Mouse (Mus musculus): Measurements from ENCODE around the gene Dpp6. TPM values are rescaled to one million over a fixed set of nuclear protein-coding genes. Genes with fewer than 3 reads are reported as not detected.

The Dpp6 gene
- polyA plus RNA-seq, 1 experiment from 2014 or later: 0.76 TPM

DNA sequence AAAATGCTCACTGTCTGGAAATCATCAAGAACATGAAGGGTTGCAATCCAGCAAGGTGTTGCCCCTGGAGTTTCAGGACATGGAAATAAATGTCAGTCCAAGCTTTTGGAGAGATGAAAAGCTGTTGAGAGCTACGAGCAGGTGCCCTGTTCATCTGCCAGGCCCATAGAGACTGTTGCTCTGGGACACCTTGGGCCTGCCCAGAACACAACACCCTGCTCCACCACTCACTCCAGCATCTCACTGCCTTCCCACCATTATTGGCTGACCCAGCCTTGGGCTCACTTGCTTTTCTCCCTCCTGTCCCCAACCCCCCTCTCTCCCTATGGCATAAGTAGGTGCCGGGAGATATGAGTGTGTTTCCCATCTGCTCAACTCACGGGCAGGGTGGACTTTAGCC is 162.8 kb downstream of the Dpp6 start:
- H3K9me3 ChIP-seq (ENCODE audit: control insufficient read depth): no peaks in the 10 kb centered on the region
- TF ChIP-seq CTCF (IDR thresholded peaks at IDR 0.05; ENCODE audit: low read depth): no peak
- no peaks in the 10 kb centered on the region for H3K4me1 ChIP-seq (replicated peaks; ENCODE audit: control insufficient read depth, insufficient read depth, low read length)
- no peak overlapping the region for H3K4me3 ChIP-seq (ENCODE audit: low read depth, low read length)
- H3K4me2 ChIP-seq (replicated peaks; ENCODE audit: low read depth): no peak overlapping the region
- no peak overlapping the region for H3K9ac ChIP-seq (ENCODE audit: low read depth, low read length)
- 48% methylated on average over 3 of the region's 3 CpGs for WGBS
- no peak overlapping the region for H3K27ac ChIP-seq (ENCODE audit: low read depth, low read length)
- no peaks in the 10 kb centered on the region for H3K27me3 ChIP-seq (replicated peaks; ENCODE audit: control insufficient read depth, insufficient read depth, low read length)
- no peaks in the 10 kb centered on the region for H3K36me3 ChIP-seq (ENCODE audit: control insufficient read depth, insufficient read depth)
- no peak for ATAC-seq

DNA sequence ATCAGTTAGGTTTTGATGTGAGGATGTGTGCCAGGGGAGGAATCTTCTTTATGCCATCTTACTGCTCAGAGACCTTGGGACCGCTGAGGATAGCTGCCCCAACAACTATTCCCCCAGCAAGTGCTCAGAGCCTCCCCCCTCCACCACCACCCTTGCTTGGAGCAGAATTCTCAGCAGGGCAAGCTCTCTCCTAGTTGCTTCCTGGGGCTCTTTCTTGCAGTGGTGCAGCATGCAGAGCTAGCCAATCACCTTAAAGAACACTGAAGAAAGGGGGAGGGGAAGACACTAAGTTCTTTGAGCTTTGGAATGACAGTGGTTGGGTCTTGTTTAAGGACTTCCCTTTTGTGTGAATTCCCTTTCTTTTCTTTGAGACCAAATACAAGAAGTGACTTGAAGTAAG is 168.1 kb downstream of the Dpp6 start:
- no peak for ATAC-seq
- Histone ChIP-seq H3K36me3 (ENCODE audit: control insufficient read depth, insufficient read depth) (no peaks in the 10 kb centered on the region), H3K27me3 (replicated peaks; ENCODE audit: control insufficient read depth, insufficient read depth, low read length) (no peaks in the 10 kb centered on the region), H3K4me3 (ENCODE audit: low read depth, low read length) (no peak overlapping the region), H3K4me1 (replicated peaks; ENCODE audit: control insufficient read depth, insufficient read depth, low read length) (no peaks in the 10 kb centered on the region), H3K4me2 (replicated peaks; ENCODE audit: low read depth) (no peak overlapping the region), H3K9me3 (ENCODE audit: control insufficient read depth) (no peaks in the 10 kb centered on the region), H3K9ac (ENCODE audit: low read depth, low read length) (no peak overlapping the region), H3K27ac (ENCODE audit: low read depth, low read length) (no peak overlapping the region)
- WGBS: 30% methylated on average over 1 of the region's 1 CpGs
- no peak for TF ChIP-seq CTCF (IDR thresholded peaks at IDR 0.05; ENCODE audit: low read depth)

DNA sequence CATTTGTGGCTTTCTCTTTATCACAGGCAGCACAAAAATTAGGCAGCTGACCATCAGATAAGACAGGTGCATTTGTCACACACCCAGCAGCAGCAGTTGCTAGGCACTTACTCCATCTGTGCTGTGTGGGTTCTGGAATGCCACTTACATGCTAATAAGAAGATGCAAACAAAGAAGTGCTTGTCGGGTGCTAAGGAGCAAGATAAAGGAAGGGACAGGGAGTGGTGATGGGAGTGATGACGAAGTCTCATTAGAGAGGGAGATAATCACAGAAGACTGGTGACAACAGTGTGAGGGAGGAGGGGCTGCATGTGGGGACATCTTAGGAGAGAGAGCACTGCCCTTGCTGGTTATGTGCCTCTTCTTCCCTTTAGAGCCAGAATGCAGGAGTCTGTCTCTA is 174.6 kb downstream of the Dpp6 start:
- Histone ChIP-seq H3K4me2 (replicated peaks; ENCODE audit: low read depth) (no peak overlapping the region), H3K4me1 (replicated peaks; ENCODE audit: control insufficient read depth, insufficient read depth, low read length) (no peaks in the 10 kb centered on the region), H3K9me3 (ENCODE audit: control insufficient read depth) (no peaks in the 10 kb centered on the region), H3K27ac (ENCODE audit: low read depth, low read length) (no peak overlapping the region), H3K36me3 (ENCODE audit: control insufficient read depth, insufficient read depth) (no peaks in the 10 kb centered on the region), H3K27me3 (replicated peaks; ENCODE audit: control insufficient read depth, insufficient read depth, low read length) (no peaks in the 10 kb centered on the region), H3K9ac (ENCODE audit: low read depth, low read length) (no peak overlapping the region), H3K4me3 (ENCODE audit: low read depth, low read length) (no peak overlapping the region)
- no peak for ATAC-seq
- TF ChIP-seq CTCF (IDR thresholded peaks at IDR 0.05; ENCODE audit: low read depth): no peak
- 17% methylated on average over 2 of the region's 2 CpGs for WGBS

DNA sequence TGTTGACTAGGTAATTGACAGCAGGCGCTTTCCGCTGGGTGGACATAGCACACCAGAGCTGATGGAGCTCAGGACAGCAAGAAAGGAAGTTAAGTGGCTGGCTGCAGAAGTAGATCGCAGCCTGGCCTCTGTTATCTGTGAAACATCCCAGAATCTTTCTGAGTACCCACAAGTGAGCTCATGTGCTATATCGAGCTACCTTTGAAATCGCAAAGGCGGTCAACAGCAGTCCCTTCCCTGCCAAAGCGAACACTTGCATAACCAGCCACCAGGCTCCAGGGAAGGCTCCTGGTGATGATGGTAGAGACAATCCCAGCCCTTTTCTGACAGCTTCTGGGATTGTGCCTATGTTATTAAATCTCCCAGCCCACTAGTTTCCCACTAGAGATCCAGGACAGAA is 186.5 kb downstream of the Dpp6 start:
- Histone ChIP-seq H3K9ac (ENCODE audit: low read depth, low read length) (no peak overlapping the region), H3K27me3 (replicated peaks; ENCODE audit: control insufficient read depth, insufficient read depth, low read length) (no peaks in the 10 kb centered on the region), H3K9me3 (ENCODE audit: control insufficient read depth) (no peaks in the 10 kb centered on the region), H3K36me3 (ENCODE audit: control insufficient read depth, insufficient read depth) (no peaks in the 10 kb centered on the region), H3K4me1 (replicated peaks; ENCODE audit: control insufficient read depth, insufficient read depth, low read length) (no peaks in the 10 kb centered on the region), H3K4me2 (replicated peaks; ENCODE audit: low read depth) (no peak overlapping the region), H3K27ac (ENCODE audit: low read depth, low read length) (no peak overlapping the region), H3K4me3 (ENCODE audit: low read depth, low read length) (no peak overlapping the region)
- ATAC-seq: no peak
- WGBS: 90% methylated on average over 7 of the region's 7 CpGs
- no peak for TF ChIP-seq CTCF (IDR thresholded peaks at IDR 0.05; ENCODE audit: low read depth)

DNA sequence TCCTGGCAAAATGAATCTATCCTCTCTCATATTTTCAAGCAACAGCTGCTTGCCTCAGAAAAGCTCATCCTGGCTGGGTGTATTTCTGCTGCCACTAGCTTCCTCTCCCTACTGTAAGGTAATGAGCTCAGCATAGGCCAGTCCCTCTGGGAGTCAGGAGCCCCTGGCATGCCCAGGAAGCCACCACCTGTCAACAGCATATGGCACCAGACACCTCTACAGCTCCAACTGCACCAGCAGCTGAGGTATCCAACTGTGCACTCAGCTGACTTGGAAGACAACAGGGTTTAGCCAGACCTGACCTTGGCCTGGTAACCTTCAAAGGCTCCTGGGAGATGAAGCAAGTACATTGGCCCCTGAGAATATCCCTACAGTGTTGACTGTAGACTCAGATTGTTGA is 192.2 kb downstream of the Dpp6 start:
- no peaks in the 10 kb centered on the region for H3K9me3 ChIP-seq (ENCODE audit: control insufficient read depth)

DNA sequence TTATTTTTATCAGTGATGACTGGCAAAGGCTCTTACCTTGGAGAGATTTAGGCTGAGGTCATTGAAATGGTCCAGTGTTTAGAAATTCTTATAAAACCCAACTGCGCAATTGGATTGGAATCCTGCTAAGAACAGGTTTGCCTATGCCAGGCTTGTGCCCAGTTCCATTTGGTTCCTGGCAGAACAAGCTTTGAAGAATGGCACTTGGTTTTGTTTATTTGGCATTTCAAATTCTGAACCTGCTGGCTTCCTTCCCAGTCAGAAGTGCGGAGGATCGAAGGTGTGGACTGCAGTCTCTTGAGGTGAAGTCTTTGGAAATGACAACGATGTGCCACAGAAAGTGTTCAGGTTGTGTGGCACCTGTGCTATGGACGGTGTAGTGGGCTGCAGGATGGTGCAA is 193.6 kb downstream of the Dpp6 start:
- no peak overlapping the region for H3K9ac ChIP-seq (ENCODE audit: low read depth, low read length)
- H3K9me3 ChIP-seq (ENCODE audit: control insufficient read depth): no peaks in the 10 kb centered on the region
- H3K4me1 ChIP-seq (replicated peaks; ENCODE audit: control insufficient read depth, insufficient read depth, low read length): no peaks in the 10 kb centered on the region
- no peaks in the 10 kb centered on the region for H3K27me3 ChIP-seq (replicated peaks; ENCODE audit: control insufficient read depth, insufficient read depth, low read length)
- H3K4me2 ChIP-seq (replicated peaks; ENCODE audit: low read depth): no peak overlapping the region
- H3K36me3 ChIP-seq (ENCODE audit: control insufficient read depth, insufficient read depth): no peaks in the 10 kb centered on the region
- no peak for TF ChIP-seq CTCF (IDR thresholded peaks at IDR 0.05; ENCODE audit: low read depth)
- WGBS: 85% methylated on average over 5 of the region's 5 CpGs
- no peak overlapping the region for H3K27ac ChIP-seq (ENCODE audit: low read depth, low read length)
- no peak overlapping the region for H3K4me3 ChIP-seq (ENCODE audit: low read depth, low read length)
- no peak for ATAC-seq

More for the DNA sequence above, 192.2 kb downstream of the Dpp6 start:
- ATAC-seq: no peak
- Histone ChIP-seq H3K4me1 (replicated peaks; ENCODE audit: control insufficient read depth, insufficient read depth, low read length) (no peaks in the 10 kb centered on the region), H3K4me2 (replicated peaks; ENCODE audit: low read depth) (no peak overlapping the region), H3K4me3 (ENCODE audit: low read depth, low read length) (no peak overlapping the region), H3K36me3 (ENCODE audit: control insufficient read depth, insufficient read depth) (no peaks in the 10 kb centered on the region), H3K9ac (ENCODE audit: low read depth, low read length) (no peak overlapping the region), H3K27me3 (replicated peaks; ENCODE audit: control insufficient read depth, insufficient read depth, low read length) (no peaks in the 10 kb centered on the region), H3K27ac (ENCODE audit: low read depth, low read length) (no peak overlapping the region)
- TF ChIP-seq CTCF (IDR thresholded peaks at IDR 0.05; ENCODE audit: low read depth): no peak

DNA sequence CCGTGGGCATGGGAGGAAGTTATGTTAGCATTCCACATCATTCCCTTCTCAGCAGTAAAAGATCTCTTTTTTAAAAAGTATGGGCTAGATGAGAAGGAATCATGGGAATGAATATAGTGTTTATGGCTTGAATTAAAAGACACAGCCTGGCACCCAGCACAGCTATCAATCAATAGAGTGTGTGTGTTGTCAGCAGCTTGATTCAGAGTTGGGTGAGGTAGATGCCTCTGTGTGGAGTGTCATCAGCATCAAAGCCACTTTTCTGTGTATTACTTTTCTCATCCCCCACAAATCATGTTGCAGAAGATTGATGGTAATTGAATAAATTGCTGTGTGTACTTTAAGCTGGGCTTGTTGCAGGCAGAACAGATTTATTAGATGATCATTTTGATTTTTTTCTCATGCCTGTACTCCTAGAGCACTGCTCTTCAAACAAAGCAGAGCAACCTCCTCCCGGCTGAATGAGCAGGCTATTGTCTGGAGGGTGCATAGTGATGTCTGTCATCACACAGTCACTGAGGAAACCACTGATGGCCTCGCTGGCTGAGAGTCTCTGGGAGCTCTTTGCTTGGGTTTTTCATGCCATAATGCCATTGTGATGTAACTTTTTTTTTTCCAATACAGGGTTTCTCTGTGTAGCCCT is 201.4 kb downstream of the Dpp6 start:
- no peak for TF ChIP-seq CTCF (IDR thresholded peaks at IDR 0.05; ENCODE audit: low read depth)
- Histone ChIP-seq H3K36me3 (ENCODE audit: control insufficient read depth, insufficient read depth) (no peaks in the 10 kb centered on the region), H3K9ac (ENCODE audit: low read depth, low read length) (no peak overlapping the region), H3K4me3 (ENCODE audit: low read depth, low read length) (no peak overlapping the region), H3K27me3 (replicated peaks; ENCODE audit: control insufficient read depth, insufficient read depth, low read length) (no peaks in the 10 kb centered on the region), H3K4me2 (replicated peaks; ENCODE audit: low read depth) (no peak overlapping the region), H3K4me1 (replicated peaks; ENCODE audit: control insufficient read depth, insufficient read depth, low read length) (no peaks in the 10 kb centered on the region), H3K27ac (ENCODE audit: low read depth, low read length) (no peak overlapping the region), H3K9me3 (ENCODE audit: control insufficient read depth) (no peaks in the 10 kb centered on the region)
- 55% methylated on average over 3 of the region's 3 CpGs for WGBS
- ATAC-seq: no peak

Data from intestine, postnatal 0 days (tissue).